Mouse (Mus musculus) brain, adult 2 months (tissue): ENCODE data around the gene Trpc4.
A peak's percentile ranks its signal among the peaks of the same experiment; 100 is the strongest.

Experiments
- DNase-seq: peaks from one replicate; pipeline ENCODE4 v3.0.0; 2011; ENCODE audit warnings: low read depth, low spot score

Gene Trpc4

GRCm38 (mm10) chr3:54155639-54156315 is at the start of gene Trpc4:
Gene Trpc4 (plus strand): TSS chr3:54156035.
- peak; percentile 63 for DNase-seq

DNA sequence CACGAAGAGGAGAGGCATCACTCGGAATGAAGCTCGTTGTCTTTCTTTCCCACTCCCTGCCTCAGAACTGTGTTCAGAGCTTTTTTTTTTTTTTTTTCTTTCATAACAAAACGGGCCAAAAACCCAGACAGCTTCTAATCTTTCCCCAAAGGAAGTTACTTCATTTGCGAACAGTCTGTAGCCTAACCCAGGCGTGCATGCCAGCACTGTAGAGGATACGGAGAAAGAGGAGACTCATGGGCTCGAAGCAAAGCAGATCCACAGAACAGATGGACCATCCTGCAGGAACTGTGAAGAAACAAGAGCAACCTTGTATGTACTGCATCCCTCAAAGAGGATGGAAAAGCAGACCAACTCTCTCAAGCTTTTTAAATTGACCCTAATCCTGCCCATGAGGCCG is 44.3 kb upstream of the Trpc4 start:
- peak; percentile 46 for DNase-seq

- no peak for DNase-seq
Observed at GRCm38 (mm10) chr3:54135376-54135775, 20.5 kb upstream of the Trpc4 start.

GRCm38 (mm10) chr3:54141376-54141775 is 14.5 kb upstream of the Trpc4 start:
- no peak for DNase-seq

- DNase-seq, result peak; percentile 76
Observed at GRCm38 (mm10) chr3:54154844-54155638, 794 bp upstream of the Trpc4 start.

- no peak for DNase-seq
Observed at GRCm38 (mm10) chr3:54156316-54157000, 623 bp downstream of the Trpc4 start.

- no peak for DNase-seq
Observed at GRCm38 (mm10) chr3:54170701-54171100, 14.9 kb downstream of the Trpc4 start.

DNA sequence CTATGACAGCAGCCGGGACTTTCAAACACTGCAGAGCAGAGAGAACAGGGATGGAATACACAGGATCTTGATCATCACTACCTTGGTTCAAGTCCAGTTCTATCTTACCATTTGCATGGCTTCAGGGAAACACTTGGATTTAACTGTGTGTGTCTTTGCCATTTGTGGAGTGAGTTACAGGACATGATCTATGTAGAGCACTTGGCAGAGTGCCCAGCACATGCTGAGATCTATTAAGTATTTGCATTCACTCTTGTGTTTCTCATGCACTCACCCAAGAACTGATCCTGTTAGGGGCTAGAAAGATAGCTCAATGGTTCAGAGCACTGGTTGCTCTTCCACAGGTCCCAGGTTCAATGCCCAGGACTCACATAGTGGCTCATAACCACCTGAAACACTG is 21.5 kb downstream of the Trpc4 start:
- DNase-seq, result no peak

GRCm38 (mm10) chr3:54190932-54191668 is 35.3 kb downstream of the Trpc4 start:
- no peak for DNase-seq

- no peak for DNase-seq
Observed at GRCm38 (mm10) chr3:54201231-54201630, 45.4 kb downstream of the Trpc4 start.

DNA sequence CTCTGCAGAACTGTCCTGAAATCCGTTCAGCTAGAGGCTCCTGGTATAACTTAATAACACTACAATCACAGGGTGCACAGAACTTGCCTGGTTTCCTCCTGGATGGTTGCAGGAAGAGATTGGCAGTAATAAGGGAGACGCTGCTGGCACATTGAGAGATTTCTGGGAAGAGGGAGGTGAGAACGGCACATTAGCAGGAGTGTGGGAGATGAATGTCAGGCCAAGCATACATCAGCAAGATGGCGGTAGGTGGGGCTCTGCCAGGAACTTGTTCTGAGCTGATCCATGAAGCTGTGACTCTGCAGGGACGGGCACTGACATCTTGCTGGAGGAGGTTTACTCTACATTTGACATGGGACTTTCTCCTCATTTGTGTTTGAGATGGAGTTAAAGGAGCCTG is 48.6 kb downstream of the Trpc4 start:
- DNase-seq, result peak; percentile 86

- peak; percentile 84 for DNase-seq
Observed at GRCm38 (mm10) chr3:54210112-54210511, 54.3 kb downstream of the Trpc4 start.

- DNase-seq, result peak; percentile 56
Observed at GRCm38 (mm10) chr3:54211441-54211840, 55.6 kb downstream of the Trpc4 start.

DNA sequence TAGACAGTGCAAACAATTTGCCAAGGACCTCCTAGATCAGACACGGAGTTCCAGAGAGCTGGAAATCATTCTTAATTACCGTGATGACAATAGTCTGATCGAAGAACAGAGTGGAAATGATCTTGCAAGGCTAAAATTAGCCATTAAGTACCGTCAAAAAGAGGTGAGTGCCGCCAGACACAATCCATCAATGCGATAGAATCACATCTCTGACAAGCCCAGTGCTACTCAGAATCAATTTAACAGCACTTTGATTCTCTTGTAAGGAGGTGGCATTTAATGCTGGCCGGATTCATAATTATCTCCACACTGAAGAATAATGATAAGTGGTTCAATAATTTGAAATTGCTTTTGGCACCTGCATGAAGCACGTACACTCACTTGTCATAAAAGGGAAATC is 66.7 kb downstream of the Trpc4 start:
- DNase-seq, result no peak

GRCm38 (mm10) chr3:54228463-54228862 is 72.6 kb downstream of the Trpc4 start:
- no peak for DNase-seq

DNA sequence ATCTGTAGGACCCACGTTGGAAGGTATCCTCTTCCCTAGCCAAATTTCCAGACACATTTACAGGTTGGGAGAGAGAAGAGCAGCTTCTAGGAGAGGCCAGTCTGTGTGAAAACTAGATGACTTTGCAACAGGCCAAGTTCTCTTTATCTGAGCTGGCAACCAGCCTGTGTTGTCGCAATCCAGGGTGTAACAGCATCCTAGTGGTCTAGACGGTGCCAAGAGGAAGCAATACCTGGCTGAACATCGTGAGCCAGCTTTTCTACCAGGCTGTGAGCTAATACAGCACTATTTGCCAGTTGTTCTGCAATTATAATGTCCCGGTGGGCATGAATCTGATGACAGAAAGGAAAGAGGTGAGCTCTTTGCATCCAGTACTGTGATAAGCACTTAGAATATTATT is 83.1 kb downstream of the Trpc4 start:
- DNase-seq, result peak; percentile 16

- DNase-seq, result no peak
Observed at GRCm38 (mm10) chr3:54239426-54239825, 83.6 kb downstream of the Trpc4 start.

GRCm38 (mm10) chr3:54243136-54243535 is 87.3 kb downstream of the Trpc4 start:
- DNase-seq, result peak; percentile 89

- no peak for DNase-seq
Observed at GRCm38 (mm10) chr3:54244729-54245465, 89.1 kb downstream of the Trpc4 start.

- peak; percentile 79 for DNase-seq
Observed at GRCm38 (mm10) chr3:54246416-54246815, 90.6 kb downstream of the Trpc4 start.

- no peak for DNase-seq
Observed at GRCm38 (mm10) chr3:54249311-54249710, 93.5 kb downstream of the Trpc4 start.
